Mouse (Mus musculus) cerebellum, adult (tissue): ENCODE results near the gene Tcea2.

ENCODE experiments used
- ATAC-seq: cut with Nextera tagmentation; 2 replicates; pipeline ENCODE4 v1.9.2; 2017; ENCODE audit warnings: mild to moderate bottlenecking, moderate library complexity, mixed read lengths; ENCODE audit not compliant: insufficient number of reproducible peaks, low FRiP score, low TSS enrichment

Gene Tcea2

DNA sequence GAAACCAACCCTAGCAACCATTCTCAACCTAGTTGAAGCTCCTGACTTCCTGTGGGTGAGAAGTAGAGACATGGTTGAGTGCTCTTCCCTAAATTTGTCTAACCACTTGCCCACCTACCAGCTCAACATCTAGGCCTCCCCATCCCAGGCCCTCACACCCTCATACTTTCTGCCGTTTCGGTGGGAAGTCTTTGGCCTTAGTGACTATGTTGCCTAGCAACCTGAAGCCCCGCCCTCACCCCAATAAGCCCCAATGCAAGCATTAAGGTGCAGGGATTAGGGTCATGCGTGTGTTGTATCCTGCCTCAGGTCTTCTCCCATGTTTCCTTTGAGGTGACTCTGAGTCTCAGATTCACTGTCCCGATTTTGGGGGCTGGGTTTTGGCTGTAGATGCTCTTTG is 18.1 kb downstream of the Tcea2 start, which contains the start of gene Lkaaear1:
Lkaaear1 (minus strand) TSS at position 202 of the 400 bp plus-strand sequence.
- ATAC-seq = no peak

GRCm38 (mm10) chr2:181706668-181707067 is 26.6 kb downstream of the Tcea2 start:
- no peak for ATAC-seq

GRCm38 (mm10) chr2:181713749-181714148 is 33.6 kb downstream of the Tcea2 start:
- peak; percentile 61; the same call in 1 of the 2 replicates for ATAC-seq

DNA sequence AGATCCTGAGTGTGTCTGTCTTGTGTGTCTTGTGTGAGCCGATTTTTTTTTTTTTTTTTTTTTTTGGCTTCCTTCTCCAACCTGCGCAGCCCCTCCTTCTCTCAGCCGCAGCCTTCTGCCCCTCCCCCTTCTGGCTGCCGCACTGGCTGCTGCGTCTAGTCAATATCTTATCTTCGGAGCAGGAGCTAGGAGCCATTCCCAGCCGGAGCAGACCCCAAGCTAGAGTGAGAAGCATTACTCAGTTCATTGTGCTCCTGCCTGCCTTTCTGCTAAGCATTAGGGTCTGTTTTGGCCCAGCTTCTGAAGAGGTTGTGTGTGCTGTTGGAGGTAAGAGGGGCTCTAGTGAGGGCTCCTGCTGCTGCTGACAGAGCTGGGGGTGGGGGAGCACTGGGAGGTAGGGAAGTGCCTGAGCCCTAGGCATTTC is 34.8 kb downstream of the Tcea2 start, which contains the start of gene Oprl1:
Oprl1 (plus strand) TSS at position 114 of the 424 bp plus-strand sequence.
- 0 out of 2 replicates have a peak, but pooled peaks have one; percentile 45 for ATAC-seq

DNA sequence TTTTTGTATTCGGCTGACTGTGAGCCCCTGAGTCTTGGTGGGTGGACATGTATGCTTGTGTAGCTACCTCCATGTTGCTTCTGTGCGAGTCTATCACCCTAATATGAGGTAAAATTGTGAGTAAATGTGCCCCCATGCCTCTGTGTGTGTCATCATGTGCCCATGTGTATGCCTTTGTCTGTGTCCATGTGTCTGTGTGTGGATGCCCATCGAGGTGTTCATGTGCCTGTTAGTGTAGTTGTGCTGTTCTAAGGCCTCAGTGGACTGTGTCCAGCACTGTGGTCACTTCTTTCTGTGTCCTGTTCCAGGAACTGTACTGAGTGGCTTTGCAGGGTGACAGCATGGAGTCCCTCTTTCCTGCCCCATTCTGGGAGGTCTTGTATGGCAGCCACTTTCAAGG is 35.3 kb downstream of the Tcea2 start:
- no peak for ATAC-seq

DNA sequence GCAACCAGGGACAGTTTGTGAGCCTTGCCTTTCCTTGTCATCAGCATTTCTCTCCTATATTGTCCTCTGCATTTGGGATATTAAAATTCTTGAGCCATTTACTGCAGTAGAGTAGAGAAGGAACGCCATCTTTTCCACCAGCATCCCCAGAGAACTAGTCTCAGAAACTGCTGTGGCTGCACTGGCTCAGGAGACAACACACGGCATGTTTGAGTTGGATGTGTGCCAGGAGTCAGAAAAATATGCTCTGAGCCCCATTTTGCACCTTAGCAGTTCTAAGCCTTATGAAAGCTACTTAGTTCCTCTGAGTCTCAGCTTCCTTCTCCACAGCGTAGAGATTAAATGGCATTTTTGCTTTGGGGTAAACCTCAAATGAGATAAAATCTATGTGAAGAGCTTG is 36.9 kb downstream of the Tcea2 start:
- no peak for ATAC-seq

DNA sequence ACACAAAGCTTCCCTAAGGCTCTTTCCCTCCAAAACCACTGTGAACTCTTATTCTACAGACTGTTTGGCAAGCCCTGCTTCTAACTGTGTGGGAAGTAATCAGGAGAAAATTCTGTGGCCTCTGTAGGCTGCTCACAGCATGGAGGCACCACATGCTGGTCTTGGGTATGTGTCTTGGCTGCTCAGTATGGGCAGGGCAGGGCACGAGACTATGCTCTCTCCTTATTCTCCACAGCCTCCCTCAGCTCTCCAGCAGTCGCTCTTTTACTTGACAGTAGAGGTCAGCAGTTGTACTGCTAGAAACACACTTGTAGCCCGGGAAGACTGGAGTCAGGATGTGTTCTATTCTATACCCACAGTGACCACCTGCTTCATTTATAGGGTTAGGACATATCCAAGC is 40.0 kb downstream of the Tcea2 start:
- ATAC-seq = peak; percentile 45; the same call in 1 of the 2 replicates

DNA sequence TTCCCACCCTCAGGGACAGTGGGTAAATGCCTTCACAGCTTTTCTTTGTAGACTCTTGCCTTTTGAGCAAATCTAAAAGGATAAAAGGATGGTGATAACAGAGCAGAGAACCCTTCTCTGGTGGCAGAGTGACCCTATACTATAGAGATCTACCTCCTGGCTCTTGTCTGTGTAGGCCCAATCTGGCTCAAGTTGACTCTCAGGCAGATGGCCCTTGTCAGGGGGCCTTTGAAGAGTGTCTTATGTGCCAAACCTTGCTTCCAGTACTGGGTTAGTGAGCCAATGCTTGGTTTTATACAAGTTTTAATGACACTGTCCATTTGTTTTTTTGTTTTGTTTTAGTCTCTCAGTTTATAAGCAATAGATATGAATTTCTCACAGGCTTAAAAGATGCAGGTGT is 41.1 kb downstream of the Tcea2 start:
- peak; percentile 87 for ATAC-seq

DNA sequence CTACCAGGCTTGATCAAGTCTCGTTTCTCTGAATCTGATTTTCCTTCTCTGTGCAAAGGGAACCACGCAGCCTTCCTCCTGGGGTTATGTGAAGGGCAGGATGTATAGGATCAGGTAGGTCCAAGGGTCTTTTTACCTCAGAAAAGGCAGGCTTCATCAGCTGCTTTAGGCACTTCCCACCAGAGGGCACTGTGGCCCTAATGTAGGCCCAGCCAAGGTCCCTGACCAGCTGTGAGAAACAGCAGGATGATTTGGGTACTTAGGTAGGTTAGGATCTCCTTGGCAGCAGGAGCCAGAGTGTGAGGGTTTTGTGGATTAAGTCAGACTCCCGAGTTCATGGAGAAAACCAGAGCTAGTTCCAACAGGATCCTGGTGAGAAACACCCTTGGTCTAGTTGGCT is 42.1 kb downstream of the Tcea2 start:
- ATAC-seq = no peak

GRCm38 (mm10) chr2:181727659-181728262 is 47.7 kb downstream of the Tcea2 start:
- ATAC-seq = no peak

- ATAC-seq = no peak
Observed at GRCm38 (mm10) chr2:181730051-181730450, 49.9 kb downstream of the Tcea2 start.
